Mouse (Mus musculus) heart, postnatal 36 days (tissue): ENCODE data around the gene Igsf21. TPM values are rescaled to one million over a fixed set of nuclear protein-coding genes. Genes with fewer than 3 reads are reported as not detected.

ENCODE experiments used
- DNase-seq, 2 experiments: peaks; one replicate each; pipeline ENCODE4 v3.0.0; 2021 to 2022
- intact Hi-C: fragments of 180-260 bp; cut with DNase I; formaldehyde crosslinking; loops from one replicate; pipeline ENCODE4 v1.15.1; 2025
- total RNA-seq, 2 experiments: library from RNA; stranded (reverse); gene quantifications; 2 replicates each; pipeline ENCODE4 v1.2.3; 2021

Igsf21 gene
- total RNA-seq: under 1 TPM in 1 of 2 experiments, not detected in 1; 0.33 TPM

DNA sequence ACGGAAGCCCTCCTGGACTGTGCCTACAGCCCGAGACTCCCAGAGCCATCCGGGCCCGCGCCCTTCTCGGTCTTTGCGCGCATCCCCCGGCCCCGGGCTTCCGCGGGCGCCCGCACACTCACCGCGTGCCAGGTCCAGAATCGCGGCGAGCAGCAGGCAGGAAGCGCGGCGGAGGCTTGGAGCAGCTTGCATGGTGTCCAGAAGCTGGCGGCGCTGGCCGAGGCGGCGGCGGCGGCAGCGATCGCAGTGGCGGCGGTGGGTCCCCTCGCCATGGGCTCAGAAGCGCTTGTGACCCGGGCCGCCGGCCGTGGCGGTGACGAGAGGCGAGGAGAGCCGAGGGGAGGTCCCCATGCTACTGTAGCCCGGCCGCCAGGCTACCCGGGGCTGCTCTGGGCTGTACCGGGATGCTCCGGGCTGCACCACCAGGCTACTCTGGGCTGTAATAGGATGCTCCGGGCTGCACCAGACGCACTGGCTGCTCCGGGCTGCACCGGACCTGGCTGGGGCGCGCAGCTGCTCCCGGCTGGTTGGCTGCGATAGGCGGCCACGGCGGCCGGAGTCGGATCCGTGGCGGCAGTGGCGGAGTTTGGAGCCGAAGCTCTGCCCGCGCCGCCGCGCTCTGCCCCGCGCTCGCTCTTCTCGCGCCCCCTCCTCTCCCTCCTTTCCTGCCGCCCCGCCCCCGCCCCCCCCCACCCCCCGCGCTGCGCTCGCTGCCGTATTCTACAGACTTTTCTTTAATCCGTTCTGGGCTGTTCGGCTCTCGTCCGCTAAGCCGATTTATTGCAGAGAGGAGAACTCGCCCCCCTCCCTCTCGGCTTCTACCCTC is at the start of gene Igsf21:
Igsf21 (minus strand) TSS at position 605 of the 826 bp plus-strand sequence.
- DNase-seq: no peak
- intact Hi-C loops: no loop called here

DNA sequence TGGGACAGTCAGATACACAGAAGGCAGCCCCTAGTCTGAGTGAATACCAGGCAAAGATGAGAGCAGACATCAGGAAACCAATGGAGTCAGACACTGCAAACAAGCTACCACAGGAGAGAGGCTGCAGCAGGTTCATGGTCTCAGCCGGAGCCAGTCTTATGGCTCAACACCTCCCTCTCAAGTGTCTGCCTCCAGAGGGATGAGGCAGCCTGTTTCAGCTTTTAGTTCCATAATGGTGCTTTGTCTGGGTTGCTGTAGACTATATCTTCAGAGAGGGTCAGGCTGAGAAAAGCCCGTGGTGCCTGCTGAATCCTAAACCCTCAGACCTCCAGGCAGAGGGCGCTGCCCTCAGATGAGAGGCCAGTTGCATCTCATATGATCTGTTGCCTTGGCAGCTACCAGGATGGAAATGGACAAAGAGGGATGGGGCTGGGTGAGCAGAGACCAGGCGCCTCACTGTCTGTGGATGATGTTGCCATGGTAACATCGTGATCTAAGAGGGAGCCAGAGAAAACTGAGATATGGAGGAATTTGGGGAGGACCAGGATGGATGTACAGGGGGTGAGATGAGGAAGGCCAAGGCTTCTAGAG is 39.2 kb upstream of the Igsf21 start:
- no peak for DNase-seq
- intact Hi-C loops: no loop called here

DNA sequence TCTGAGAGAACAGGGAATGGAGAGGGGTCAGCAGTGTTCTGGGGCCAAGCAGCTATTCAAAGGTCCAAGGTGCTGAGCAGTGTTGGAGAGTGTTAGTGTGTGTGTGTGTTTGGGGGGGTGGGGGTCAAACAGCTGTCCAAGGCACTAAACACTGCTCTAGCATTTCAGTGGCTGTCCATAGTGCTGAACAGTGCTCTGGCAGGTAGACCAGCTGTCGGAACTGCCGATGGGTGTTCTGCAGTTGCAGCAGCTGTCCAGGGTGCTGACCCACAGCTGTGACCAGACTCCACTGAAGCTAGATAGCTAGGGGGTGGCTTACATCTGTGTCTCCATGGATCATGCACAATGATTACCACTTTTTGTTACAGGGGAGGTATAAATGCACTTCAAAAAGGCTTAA is 36.8 kb upstream of the Igsf21 start:
- intact Hi-C loops: no loop called here
- DNase-seq: peak; percentile 17 to 35

DNA sequence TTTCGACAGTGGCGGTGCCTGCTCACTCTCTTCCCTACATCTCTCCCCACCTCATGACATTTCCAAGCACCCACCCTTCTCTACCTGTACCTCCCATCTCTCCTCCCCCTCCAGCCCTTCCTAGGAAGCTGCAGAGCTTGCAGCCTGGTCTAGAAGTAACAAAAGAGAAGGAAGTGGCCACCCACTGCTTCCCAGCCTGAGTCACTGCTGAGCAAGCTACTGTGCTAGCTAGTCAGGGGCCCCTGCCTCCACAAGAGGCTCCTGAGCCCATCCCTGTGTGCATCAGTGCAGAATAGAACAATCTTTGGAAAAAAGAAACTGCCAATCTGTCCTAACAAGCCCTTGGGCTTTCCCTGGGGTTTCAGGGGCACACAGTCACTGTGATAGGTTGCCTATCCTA is 31.7 kb upstream of the Igsf21 start:
- DNase-seq: no peak
- intact Hi-C loops: no loop called here

DNA sequence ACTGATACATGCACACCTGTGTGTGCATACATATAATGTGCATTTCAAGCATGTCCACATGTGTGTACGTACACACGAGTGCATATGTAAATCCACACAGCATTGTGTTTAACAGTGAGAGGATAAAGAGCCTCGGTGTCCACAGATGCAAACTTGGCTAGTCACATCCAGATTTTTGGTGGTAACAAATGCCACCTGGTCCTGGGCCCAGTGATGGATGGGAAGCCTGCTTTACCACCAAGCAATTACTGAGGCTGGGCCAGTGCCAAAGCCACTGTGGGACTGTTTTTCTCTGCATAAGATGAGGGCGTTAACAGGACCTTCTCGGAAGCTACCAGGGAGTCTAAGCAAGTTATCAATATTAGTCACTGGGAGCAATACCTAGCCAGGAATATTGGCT is 25.3 kb upstream of the Igsf21 start:
- intact Hi-C loops: no loop called here
- DNase-seq: no peak

DNA sequence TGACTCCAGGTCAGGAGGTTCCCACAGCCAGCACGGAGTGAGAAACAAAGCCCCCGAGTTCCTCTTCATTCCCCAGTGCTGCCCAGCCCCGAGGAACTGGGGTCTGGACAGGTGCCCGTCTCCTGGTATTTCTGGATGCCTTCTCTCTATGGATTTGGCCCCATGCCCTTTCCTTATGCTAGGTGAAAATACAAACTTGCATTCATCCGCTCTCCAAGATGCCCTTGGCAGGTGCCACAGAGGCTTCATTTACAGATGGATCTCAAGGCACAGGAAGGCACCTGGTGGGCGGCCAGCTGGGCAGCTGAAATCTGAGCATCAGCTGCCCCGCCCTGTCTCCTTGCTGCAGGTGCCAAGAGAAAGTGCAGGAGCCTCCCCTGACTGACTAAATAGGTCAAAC is 23.9 kb upstream of the Igsf21 start:
- intact Hi-C loops: no loop called here
- no peak for DNase-seq

DNA sequence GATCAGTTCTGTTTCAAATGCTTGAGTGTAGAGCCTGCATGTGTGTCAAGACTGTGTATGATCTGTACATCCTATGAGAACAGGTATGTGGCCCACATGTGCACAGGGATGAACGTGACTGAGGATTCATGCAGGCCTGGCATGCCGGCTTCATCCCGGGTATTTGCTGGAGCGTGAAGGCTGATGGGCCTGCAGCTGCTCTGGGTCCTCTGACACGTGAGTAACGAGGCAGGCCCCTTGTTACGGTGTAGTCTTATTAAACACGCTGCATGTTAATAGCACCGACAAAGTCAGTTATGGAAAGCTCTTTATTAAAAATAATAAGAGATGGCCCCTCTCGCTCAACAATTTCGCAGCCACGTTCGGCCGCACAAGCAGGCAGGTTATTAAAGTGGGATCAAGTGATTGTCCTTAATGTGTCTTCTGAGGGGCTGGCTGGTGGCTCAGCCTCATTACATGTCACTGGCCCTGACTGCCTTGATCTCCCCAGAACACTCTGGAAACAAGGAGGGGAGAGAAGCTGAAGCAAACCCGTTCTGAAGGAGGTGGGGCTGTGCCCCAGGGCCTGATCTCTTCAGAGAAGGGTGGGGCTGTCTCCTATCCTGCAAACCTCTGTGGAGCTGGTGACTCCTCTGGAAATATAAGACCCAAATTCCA is 22.7 kb upstream of the Igsf21 start:
- intact Hi-C loops: no loop called here
- no peak for DNase-seq

DNA sequence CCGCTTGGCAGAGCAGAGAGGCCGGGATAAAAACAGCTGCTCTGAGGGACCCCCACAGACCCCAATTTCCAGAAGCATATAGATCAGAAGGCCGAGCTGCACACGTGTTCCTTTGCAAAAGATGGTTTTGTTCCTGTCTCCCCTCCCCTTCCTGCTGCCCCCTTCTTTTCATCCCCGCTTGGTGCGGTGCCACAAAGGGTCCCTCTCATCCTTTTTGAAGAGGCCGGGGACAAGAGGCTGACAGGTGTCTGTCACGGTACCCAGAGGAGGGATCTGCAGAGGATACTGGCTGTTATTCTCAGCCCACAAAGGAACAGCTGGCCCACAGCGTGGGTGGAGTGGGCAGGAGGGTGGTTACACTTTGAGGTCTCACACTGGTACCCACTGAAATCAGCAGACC is 21.3 kb upstream of the Igsf21 start:
- intact Hi-C loops: no loop called here

DNA sequence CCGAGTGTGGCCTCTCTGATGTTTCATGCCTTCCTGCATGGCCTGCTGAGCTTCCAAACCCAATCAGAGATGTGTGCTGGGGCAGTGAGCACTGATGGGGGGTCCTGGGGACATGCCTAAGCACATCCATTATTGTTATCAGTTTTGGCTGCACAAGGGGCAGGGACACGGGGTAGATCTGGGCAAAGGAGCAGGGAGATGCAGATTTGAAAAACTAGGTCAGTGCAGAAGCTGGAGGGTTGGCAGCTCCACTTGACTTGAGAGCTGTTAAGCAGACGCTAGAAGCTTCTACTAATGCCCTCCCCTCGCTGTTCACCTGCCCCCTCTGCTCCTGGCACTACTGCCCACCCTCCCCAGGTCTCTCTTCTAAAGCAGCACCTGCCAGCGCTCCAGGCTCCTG is 20.5 kb upstream of the Igsf21 start:
- intact Hi-C loops: no loop called here
- no peak for DNase-seq

More for the DNA sequence above, 21.3 kb upstream of the Igsf21 start:
- no peak for DNase-seq

DNA sequence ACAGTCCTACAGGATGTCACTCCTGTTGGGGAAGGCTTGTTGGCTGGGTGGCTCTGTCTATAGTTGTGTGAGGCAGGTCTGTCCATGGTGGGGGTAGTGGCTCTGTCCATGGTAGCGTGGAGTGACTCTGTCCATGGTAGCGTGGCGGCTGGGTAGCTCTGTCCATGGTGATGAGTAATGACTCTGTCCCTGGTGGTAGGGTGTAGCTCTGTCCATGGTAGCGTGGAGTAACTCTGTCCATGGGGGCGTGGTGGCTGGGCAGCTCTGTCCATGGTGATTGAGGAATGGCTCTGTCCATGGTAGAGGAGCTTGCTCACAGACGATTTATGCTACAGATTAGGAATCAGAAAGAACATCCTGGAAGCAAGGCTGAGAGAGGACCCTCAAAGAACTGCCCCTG is 12.4 kb upstream of the Igsf21 start:
- peak; percentile 18 to 37 for DNase-seq
- intact Hi-C loops: loop anchor here (10.0 kb wide), 2 partner anchors 384 to 416 kb away; no protein-coding TSS in a partner anchor

DNA sequence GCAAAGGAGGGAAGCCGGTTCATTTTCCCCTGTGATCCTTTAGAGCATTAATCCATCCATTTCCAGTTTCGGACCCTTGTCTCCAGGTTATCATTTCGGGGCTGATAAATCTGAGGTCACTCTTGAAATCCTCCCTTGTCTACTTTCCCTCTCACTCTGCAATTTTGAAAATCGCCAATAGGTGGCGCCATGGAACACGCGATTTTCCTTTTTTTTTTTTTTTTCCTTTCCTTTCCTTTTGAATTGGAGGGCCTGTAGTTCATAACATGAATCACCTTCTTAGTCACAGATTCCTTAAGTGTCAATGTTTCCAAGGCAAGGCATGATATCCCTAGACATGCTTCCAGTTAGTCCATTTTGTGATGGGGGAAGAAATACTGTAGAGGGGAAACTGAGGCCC is 5.8 kb upstream of the Igsf21 start:
- intact Hi-C loops: loop anchor here (2.0 to 10.0 kb wide), 3 partner anchors 294 to 422 kb away; no protein-coding TSS in a partner anchor
- DNase-seq: peak; percentile 8 to 14

DNA sequence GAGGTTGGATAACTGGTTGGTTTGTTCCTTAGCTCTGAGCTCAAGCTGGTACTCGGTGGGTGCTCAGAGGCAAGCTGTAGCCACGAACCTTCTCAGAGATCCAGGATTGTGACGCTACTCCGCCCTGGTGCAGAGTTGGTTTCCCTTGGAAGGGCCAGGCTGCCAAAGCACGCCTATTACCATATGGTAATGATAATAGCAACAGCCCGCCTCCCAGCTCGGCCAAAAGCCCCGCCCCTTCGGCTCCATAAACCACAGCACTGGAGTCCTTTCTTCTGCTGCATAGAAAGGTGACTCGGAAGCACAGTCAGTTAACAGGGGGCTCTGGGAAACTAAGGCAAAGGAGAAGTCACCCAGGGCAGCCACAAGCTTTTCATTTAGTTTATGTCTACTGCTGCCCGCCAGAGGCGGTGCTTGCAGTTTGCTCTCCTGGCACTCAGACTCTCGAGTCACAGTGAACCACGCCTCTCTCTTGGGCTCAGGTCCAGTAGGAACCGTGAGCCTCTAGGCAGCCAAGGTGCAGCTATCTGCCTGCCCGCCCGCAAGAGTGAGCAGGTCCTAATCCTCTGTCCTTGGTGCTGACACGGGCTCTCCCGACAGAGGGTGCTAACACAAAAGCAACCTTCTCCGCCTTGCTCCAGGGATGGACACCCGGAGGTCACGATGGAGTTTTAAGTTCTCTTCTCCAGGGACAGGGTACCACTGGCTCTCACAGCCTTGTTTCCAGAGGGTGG is 2.6 kb upstream of the Igsf21 start:
- intact Hi-C loops: no loop called here
- DNase-seq: peak in 1 of 2 experiments; percentile 7

DNA sequence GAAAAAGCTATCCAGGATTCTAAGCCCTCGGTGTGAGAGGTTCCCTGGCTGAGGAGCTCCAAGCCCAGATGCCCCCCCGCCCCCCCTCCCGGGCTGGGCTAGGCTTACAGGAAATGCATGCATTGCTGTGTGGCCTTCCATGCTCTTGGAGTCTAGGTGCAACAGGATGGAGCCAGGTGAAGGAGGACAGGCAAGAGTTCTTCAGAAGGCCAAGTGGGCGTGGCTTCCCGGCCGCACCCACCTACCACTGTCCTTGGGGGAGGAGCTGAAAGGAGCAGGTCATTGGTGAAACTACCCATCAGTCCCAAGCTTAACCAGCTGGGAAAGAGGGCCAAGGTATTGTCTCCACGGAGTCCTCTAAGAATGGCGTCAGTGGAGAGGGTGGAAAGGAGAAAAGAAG is 1.8 kb upstream of the Igsf21 start:
- no peak for DNase-seq
- intact Hi-C loops: no loop called here

DNA sequence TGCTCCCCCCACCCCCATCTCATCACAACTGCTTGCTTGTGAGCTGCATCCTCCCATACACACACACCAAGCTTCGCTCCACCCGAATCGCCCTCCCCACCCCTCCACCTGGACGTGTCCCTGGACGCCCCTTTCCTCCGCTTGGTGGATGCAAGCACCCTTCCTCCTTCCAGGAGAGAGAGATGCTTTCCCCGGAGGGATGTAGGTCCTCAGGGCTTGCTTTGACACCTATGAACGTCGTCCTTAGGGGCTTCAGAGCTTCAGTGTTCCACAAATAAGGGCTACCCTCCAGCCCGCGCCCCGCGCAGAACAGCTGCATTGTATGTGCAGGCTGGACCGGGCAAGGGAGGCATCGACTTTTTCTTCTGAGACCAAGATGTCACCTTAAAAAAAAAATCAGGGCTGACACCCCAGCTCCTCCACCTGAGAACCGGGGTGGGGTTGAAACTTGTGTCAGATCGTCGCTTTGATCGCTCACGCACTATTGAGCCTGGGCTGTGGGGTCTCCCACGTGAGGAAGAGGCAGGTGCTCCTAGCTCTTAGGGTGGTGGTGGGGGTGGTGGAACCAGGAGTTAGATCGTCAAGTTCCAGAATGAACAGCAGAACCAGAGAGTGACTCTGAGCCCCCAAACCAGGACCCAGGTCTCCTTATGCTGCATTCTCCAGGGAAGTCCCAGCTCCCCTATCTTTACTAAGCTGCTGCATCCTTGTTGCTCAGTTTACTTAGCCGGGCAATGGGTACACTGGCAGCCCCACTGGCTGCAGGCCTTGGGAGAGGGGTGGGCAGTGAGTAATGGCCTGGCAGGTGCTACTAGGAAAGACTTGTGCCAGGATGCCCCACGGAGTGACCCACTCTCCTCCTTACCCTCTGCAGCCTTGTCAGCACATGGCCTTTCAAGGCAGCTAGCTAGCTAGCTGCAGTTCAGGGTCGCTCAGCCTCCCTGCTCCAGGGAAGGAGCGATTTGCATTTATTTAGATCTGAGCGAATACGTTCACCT is 721 bp upstream of the Igsf21 start:
- intact Hi-C loops: no loop called here
- no peak for DNase-seq

DNA sequence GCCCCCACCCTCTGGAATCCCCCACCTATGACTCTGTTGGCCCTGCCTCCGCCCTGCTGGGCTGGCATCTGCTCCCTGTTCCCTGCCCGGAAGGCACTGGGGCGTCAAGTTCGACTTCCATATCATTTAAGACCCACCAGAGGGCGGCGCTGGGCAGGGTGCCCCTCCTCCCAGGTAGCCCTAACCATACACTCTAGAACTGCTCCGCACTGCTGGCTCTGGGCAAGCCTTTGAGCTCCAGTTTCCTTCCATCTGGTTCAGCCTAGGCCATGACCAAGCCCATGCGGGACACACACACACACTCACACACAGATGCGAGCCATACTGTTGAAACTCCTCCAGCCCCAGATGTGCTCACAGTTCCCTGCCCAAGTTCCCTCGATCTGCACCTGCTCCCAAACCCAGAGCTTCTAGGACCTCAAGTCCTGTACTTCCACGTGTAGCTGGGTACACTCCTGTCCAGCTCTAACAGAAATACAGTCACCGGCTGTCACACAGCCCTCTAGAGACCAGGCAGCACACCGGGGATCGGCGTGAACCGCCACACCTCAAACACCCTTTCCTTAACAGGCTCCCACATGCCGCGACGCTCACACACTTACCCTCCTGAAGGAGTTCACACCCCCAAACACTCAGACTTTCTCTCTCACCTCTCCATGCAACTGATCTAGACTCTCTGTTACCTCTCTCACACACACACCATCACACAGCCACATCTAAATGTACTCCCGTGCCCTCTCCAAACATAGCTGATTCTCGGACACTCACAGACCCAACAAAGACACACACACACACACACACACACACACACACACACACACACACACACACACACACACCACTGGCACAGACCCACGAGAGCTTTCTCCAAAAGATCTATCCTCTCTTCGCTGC is 1.1 kb downstream of the Igsf21 start:
- intact Hi-C loops: no loop called here
- DNase-seq: no peak

DNA sequence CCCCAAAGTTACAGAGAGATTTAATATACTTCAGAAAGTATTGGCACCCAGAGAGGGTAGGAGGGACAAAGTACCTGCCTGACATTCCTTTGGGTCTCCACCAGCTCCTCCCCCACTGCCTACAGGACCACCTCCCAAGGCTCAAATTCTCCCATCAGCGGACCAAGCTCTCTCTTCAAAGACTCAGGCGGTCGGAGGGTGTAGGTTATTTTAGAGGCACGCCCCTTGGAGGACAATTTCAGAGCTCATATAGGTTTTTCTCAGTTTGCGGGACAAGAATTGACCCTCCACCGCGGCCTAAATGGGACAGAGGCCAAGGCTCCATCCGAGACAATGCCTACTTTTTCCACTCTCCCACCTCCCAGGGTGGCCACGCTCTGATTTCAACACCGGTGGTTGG is 1.7 kb downstream of the Igsf21 start:
- intact Hi-C loops: no loop called here
- no peak for DNase-seq

DNA sequence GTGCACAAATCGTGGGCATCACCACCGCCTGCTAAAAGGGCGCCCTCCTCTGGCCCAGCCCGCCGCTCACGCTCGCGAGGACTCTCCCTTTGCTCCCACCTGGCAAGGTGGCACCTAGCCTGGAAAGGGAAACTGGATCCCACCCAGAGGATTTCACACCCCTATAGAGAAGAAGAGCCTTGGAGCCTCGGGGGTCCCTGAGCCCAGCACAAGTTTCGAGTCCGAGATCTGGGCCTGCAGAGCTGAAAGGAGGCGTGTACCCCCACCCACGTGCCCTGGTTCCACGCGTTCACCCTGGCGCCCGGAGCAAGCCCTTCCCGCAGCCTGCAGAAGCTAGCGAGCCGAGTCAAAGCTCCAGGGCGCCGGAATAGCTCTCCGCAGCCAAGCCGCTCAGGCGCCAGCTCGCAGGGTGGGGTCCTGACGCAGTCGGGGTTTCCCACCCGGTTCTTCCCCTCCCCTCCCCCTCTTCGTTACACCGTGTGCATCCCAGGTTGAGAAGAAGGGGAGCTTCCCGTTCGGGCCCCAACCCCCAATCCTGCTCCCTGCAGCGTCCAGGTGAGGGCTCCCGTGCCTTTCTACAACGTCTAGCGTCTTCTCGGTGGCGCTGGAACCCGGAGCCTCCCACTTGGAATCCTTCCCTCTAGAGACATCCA is 2.3 kb downstream of the Igsf21 start:
- intact Hi-C loops: no loop called here
- no peak for DNase-seq

DNA sequence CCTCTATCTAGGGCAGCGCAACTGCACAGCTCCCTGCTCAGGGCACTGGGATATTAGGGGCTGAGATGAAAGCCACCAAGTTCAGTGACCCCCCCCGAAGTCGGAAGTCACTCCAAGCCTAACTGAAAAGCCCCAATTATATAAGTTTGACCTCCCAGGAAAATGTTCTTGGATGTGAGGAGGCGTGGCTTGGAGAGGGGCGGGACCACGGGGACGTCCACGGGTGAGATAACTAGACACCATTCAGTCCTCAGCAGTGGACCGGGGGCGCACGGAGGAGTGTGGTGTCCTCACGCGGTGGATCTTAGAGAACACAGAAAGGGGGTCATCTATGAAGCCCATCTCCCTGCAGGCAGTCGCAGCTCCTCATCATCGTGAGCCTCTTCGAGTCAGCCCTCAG is 3.4 kb downstream of the Igsf21 start:
- intact Hi-C loops: no loop called here

More for the DNA sequence above, 3.4 kb downstream of the Igsf21 start:
- no peak for DNase-seq
